Mouse (Mus musculus): ENCODE data around the gene Pold1. TPM values are rescaled to one million over a fixed set of nuclear protein-coding genes. Genes with fewer than 3 reads are reported as not detected.

Gene Pold1
- polyA plus RNA-seq, 1 experiment from 2014 or later, result 73.5 TPM

DNA sequence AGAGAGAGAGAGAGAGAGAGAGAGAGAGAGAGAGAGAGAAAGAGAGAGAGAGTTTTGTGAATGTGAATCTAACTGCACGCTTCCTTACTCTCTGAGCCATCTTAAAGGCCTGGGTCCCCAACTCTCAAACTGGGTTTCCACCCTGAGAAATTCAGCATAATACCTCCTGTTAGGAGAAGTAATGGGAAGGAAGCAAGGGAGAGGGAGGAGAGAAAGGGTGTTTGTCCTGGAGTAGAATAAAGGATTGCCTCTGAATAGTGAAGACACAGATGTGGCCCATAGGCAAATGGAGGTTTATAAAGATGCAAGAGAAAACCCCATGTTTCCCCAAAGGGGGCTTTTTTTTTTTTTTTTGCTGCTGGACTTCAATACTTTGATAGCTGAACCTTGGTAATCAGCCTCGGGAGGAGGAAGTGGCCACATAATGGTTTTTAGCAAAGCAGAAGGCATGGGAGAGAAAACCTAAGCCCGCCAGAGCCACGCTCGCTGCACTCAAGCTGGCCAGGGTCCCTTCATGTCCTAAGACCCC lies 24.4 kb upstream of the Pold1 start:
- H3K36me3 ChIP-seq, result no peaks in the 10 kb centered on the region
- H3K27ac ChIP-seq, result no peak overlapping the region
- ATAC-seq (ENCODE audit: low FRiP score), result no peak
- H3K4me3 ChIP-seq, result no peak overlapping the region
- WGBS, result 76% methylated on average over 5 of the region's 5 CpGs
- H3K27me3 ChIP-seq, result no peaks in the 10 kb centered on the region
- H3K4me2 ChIP-seq (replicated peaks), result no peak overlapping the region
- H3K4me1 ChIP-seq, result no peaks in the 10 kb centered on the region; the same call in 1 of the 2 replicates
- H3K9ac ChIP-seq, result no peak overlapping the region
- no peaks in the 10 kb centered on the region for H3K9me3 ChIP-seq (replicated peaks)

DNA sequence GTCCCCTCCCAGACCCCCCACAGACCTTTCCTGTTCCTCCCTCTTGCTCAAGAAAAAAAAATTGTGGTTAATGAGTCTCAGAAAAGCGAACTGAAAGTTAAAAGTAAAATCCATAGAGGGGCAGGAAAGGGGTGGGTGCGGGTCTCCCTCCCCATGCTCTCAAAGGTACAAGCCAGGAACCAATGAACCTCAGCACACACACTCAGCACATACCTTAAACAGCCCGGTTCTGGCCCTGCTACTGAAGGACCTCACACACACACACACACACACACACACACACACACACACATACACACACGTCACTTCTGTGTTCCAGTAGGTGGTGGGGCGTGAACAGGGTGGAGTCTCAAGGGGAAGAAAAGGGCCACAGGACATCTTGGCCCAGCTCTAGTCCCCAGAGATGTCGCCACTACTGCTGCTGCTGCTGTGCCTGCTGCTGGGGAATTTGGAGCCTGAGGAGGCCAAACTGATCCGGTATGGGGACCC lies 23.6 kb upstream of the Pold1 start, which contains the start of gene Napsa:
Gene Napsa, plus strand, starts transcription at position 168 of the 489 bp plus-strand sequence.
- H3K27ac ChIP-seq, result no peak within 1 kb of the TSS
- no peak for ATAC-seq (ENCODE audit: low FRiP score)
- H3K4me3 ChIP-seq, result no peak within 1 kb of the TSS

DNA sequence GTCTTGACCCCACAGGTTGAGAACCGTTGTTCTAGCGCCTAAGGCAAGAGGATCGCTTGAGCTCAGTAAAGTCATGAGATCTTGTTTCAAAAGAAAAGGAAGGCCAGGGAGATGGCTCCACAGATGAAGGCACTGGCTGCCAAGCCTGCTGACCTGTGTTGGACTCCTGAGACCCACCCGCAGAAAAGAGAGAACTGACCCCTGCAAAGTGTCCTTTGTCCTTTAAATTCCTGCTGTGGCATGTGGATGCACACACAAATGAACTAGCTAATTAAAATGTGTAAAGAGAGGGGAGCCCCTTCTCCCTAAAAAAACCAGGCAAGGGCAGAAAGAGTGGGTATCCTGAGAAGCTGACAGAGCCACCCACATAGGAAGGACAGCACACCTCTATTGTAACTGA lies 23.2 kb upstream of the Pold1 start:
- H3K9me3 ChIP-seq (replicated peaks), result no peaks in the 10 kb centered on the region
- H3K27me3 ChIP-seq, result no peaks in the 10 kb centered on the region
- no peak overlapping the region for H3K4me2 ChIP-seq (replicated peaks)
- no peaks in the 10 kb centered on the region; the same call in 1 of the 2 replicates for H3K4me1 ChIP-seq
- WGBS, result 30% methylated on average over 4 of the region's 4 CpGs
- no peaks in the 10 kb centered on the region for H3K36me3 ChIP-seq
- H3K4me3 ChIP-seq, result no peak overlapping the region
- no peak overlapping the region for H3K27ac ChIP-seq
- no peak for ATAC-seq (ENCODE audit: low FRiP score)
- H3K9ac ChIP-seq, result no peak overlapping the region

More for the DNA sequence above, 23.6 kb upstream of the Pold1 start, which contains the start of gene Napsa:
- no peaks in the 10 kb centered on the region for H3K27me3 ChIP-seq
- H3K9me3 ChIP-seq (replicated peaks), result no peaks in the 10 kb centered on the region
- 35% methylated on average over 7 of the region's 7 CpGs for whole genome bisulfite sequencing
- H3K9ac ChIP-seq, result no peak within 1 kb of the TSS
- H3K4me1 ChIP-seq, result no peaks in the 10 kb centered on the region; the same call in 1 of the 2 replicates
- no peak within 1 kb of the TSS for H3K4me2 ChIP-seq (replicated peaks)
- no peaks in the 10 kb centered on the region for H3K36me3 ChIP-seq

DNA sequence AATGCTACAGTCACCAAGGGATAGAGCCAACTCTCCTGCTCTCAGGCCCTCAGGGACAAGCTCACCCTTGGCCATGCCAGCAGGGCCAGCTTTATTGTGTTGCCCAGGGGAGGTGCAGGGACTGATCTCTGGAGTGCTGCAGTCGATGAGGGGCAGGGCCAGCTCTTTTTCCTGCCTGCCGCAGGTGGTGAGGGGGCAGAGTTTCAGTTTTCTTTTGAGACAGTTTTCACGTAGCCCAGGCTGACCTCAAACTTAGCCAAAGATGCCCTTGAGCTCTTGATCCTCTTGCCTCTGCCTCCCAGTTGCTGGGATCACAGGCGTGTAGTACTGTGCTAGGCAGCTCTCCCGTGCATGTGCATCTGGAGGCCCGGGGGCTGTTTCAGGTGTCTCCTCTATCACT lies 22.3 kb upstream of the Pold1 start:
- Histone ChIP-seq H3K9ac (no peak overlapping the region), H3K9me3 (replicated peaks) (no peaks in the 10 kb centered on the region), H3K4me3 (no peak overlapping the region), H3K27me3 (no peaks in the 10 kb centered on the region), H3K27ac (no peak overlapping the region), H3K4me2 (replicated peaks) (no peak overlapping the region), H3K4me1 (no peaks in the 10 kb centered on the region; the same call in 1 of the 2 replicates), H3K36me3 (no peaks in the 10 kb centered on the region)
- ATAC-seq (ENCODE audit: low FRiP score), result no peak
- 83% methylated on average over 6 of the region's 6 CpGs for WGBS

DNA sequence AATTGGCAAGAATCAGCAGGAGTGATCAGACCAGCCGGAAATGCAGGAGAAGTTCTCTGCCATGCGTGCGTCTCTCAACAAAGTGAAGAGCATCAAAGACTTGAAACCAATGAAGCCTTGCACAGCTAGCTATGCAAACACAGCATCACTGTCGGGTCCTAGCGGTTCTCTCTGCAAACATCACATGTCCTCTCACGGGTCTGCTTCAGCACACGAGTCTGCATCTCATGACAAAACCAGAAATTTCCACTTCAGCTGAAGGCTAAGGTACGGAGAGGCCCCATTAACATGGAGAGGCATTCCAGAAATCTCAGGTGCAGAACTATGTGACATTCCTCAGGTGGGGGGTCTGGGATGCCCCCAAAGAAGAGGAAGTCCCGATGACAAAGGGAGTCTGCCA lies 20.2 kb upstream of the Pold1 start:
- Histone ChIP-seq H3K27me3 (no peaks in the 10 kb centered on the region), H3K9me3 (replicated peaks) (no peaks in the 10 kb centered on the region), H3K27ac (no peak overlapping the region), H3K4me2 (replicated peaks) (no peak overlapping the region), H3K4me1 (no peaks in the 10 kb centered on the region; the same call in 1 of the 2 replicates), H3K4me3 (no peak overlapping the region), H3K9ac (no peak overlapping the region; the same call in 1 of the 2 replicates), H3K36me3 (no peaks in the 10 kb centered on the region)
- ATAC-seq (ENCODE audit: low FRiP score), result no peak
- WGBS, result 76% methylated on average over 9 of the region's 9 CpGs

DNA sequence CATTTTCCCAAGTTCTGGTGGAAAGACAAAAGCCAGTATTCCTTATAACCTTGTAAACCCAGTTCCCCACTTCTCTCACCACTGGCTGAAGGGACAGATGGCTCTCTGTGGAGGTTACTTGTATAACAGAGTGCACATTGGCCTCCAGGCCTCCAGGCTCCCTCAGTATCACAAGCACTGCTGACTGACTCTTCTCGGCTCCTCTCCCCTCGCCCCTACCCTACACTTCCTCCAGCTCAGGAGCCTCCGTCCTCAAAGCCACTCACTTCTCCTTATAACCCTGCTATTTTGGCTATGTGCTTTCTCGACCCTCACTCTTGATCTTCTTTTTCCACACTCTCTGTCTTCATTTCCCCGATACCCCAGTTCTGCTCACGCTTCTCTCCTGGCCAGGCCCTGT lies 16.8 kb upstream of the Pold1 start:
- no peaks in the 10 kb centered on the region; the same call in 1 of the 2 replicates for H3K27me3 ChIP-seq
- WGBS, result 76% methylated on average over 6 of the region's 6 CpGs
- H3K9ac ChIP-seq, result no peak overlapping the region
- no peaks in the 10 kb centered on the region for H3K4me1 ChIP-seq
- no peaks in the 10 kb centered on the region for H3K36me3 ChIP-seq
- H3K27ac ChIP-seq, result no peak overlapping the region
- no peaks in the 10 kb centered on the region for H3K9me3 ChIP-seq (replicated peaks)
- no peak overlapping the region for H3K4me2 ChIP-seq (replicated peaks)
- ATAC-seq (ENCODE audit: low FRiP score), result no peak
- no peak overlapping the region for H3K4me3 ChIP-seq

DNA sequence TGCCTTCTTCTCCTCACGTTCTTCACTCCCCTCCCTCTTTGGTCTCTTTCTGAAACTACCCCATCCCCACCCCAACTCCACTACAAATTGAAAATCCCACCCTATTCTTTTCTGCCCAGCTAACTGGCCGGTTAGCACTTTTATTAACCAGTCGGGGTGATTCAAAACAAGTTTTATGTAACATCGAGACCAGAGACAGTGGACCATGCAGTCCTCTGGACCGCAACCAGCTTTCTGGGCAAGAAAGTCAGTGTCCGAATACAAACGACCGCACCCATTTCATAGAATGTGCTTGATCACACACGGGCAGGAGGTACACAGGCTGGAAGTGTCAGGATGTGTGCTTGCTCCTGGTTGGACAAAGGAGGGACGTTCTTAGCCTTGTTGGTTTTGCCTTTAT lies 15.8 kb upstream of the Pold1 start:
- no peaks in the 10 kb centered on the region; the same call in 1 of the 2 replicates for H3K27me3 ChIP-seq
- no peak for ATAC-seq (ENCODE audit: low FRiP score)
- no peak overlapping the region for H3K4me3 ChIP-seq
- no peaks in the 10 kb centered on the region for H3K36me3 ChIP-seq
- no peak overlapping the region for H3K27ac ChIP-seq
- 89% methylated on average over 10 of the region's 10 CpGs for WGBS
- no peak overlapping the region for H3K9ac ChIP-seq
- H3K9me3 ChIP-seq (replicated peaks), result no peaks in the 10 kb centered on the region
- H3K4me2 ChIP-seq (replicated peaks), result no peak overlapping the region
- H3K4me1 ChIP-seq, result no peaks in the 10 kb centered on the region

DNA sequence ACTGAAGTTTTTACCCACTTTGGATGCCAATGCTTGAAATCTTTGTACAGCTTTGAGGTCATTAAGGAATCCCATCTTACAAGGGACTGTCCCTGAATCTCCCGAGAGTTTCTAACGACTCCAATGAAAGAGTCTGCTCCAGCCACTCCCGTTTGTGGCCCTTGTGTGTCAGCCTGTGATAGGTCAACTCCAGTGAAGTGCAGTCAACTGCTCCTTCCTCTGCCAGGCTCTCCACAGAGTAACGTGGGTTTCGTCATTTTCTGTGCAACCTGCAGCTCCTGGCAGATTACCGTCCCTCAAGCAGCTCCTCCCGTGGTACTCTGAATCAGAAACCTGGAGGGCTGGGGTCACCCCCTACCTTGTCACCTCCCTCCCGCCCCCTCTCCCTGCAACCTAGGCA lies 14.6 kb upstream of the Pold1 start:
- 53% methylated on average over 8 of the region's 8 CpGs for WGBS
- no peak for ATAC-seq (ENCODE audit: low FRiP score)
- Histone ChIP-seq H3K4me3 (no peak overlapping the region), H3K27ac (no peak overlapping the region), H3K4me2 (replicated peaks) (no peak overlapping the region), H3K36me3 (no peaks in the 10 kb centered on the region), H3K9me3 (replicated peaks) (no peaks in the 10 kb centered on the region), H3K9ac (no peak overlapping the region), H3K27me3 (no peaks in the 10 kb centered on the region; the same call in 1 of the 2 replicates), H3K4me1 (no peaks in the 10 kb centered on the region)

DNA sequence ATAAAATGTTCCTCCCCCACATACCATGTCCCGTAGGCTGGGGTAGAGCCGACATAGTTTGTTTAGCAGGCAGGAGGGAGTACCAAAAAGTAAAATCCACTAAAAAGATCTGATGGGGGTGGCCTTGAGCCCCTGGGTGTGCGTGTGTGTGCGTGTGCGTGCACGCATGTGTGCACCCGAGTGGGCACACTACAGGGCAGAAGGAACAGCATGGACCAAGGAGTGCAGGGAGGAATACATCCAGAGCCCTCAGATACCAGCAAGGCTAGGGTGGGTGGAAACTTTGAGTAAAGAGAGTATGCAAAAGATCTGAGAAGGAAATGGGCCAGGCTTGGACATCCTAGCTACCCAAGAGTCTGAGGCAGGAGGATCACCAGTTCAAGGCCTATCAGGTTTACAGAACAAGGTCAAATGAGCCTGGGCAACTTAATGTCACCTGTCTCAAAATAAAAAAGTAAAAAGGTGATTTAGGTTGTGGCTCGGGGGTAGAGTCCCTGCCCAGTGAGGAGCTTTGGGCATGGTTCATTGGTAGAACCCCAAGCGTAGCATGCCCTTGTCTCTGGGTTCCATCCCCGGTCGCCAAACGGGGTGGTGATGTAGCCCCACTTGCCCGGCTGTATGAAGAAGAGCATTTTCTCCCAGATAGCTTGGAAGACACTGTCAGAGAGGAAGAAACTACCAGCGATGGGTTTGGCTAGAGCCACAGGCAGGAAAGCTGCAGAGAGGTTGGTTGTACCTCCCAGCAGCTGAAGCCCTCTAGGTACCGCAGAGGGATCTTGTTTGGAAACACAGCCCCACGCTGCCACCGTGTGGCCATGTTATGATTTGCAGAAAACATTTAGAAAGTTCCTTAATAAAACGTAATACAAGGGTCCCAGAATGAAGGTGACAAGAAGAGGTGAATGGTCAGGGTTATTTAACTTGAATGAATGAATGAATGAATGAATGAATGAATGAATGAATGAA lies 12.1 kb upstream of the Pold1 start:
- Histone ChIP-seq H3K4me2 (replicated peaks) (no peak overlapping the region), H3K9me3 (replicated peaks) (no peaks in the 10 kb centered on the region), H3K4me3 (no peak overlapping the region), H3K36me3 (no peaks in the 10 kb centered on the region), H3K4me1 (no peaks in the 10 kb centered on the region), H3K9ac (no peak overlapping the region), H3K27ac (no peak overlapping the region), H3K27me3 (peaks cover 9% of the 10 kb centered on the region)
- ATAC-seq (ENCODE audit: low FRiP score), result peak; percentile 58; the same call in 1 of the 2 replicates
- 54% methylated on average over 18 of the region's 18 CpGs for WGBS

DNA sequence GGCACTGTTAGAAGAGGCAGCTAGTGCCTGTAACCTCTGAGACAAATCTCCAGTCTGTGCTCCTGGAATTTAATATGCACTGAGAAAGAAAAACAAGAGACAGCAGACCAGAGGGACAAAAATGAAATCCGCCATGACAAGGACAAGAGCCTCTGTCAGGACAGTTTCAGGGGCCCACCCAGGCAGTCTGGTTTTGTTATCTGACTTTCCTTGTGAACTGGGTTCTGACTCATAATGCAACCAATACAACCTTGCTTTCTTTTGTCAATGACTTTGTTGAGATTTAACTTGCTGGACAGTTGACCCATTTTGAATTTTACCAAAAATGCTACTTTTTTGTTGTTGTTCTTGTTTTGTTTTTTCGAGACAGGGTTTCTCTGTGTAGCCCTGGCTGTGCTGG lies 9.0 kb upstream of the Pold1 start:
- H3K4me1 ChIP-seq, result peaks cover 8% of the 10 kb centered on the region
- 76% methylated on average over 2 of the region's 2 CpGs for WGBS
- no peak for ATAC-seq (ENCODE audit: low FRiP score)
- H3K9ac ChIP-seq, result no peak overlapping the region
- no peaks in the 10 kb centered on the region for H3K36me3 ChIP-seq
- no peaks in the 10 kb centered on the region for H3K9me3 ChIP-seq (replicated peaks)
- peaks cover 10% of the 10 kb centered on the region for H3K27me3 ChIP-seq
- H3K4me3 ChIP-seq, result no peak overlapping the region
- H3K4me2 ChIP-seq (replicated peaks), result no peak overlapping the region
- H3K27ac ChIP-seq, result no peak overlapping the region

DNA sequence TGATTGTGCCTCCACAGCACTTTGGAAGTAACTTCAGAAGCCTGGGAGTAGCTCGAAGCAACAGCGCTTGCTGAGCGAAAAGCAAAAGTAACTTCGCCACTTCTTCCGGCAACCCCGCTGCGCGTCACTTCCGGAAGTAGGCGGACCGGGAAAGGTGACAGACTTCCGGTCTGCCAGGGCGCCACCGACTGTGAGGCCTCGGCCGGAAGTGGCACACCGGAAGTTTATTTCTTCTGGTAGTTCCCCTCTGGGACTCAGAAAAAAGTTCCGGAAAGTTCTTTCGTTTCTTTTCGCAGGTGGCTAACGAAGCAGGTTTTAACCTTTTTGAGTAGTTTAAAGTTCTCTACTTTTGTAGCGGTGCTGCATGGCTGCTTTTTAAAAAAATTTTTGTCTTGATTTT lies 5.2 kb upstream of the Pold1 start, which contains the start of gene Nr1h2:
Gene Nr1h2, minus strand, starts transcription at position 126 of the 400 bp plus-strand sequence.
- Histone ChIP-seq H3K27me3 (peaks cover 10% of the 10 kb centered on the region), H3K4me2 (replicated peaks) (peak within 1 kb of the TSS; percentile 68), H3K36me3 (peaks cover 30% of the 10 kb centered on the region), H3K9me3 (replicated peaks) (no peaks in the 10 kb centered on the region), H3K4me3 (peak within 1 kb of the TSS; percentile 85), H3K9ac (peak within 1 kb of the TSS; percentile 62), H3K27ac (peak within 1 kb of the TSS; percentile 89), H3K4me1 (peaks cover 10% of the 10 kb centered on the region)
- under 1% methylated on average over 22 of the region's 22 CpGs for WGBS
- ATAC-seq (ENCODE audit: low FRiP score), result peak; percentile 82

DNA sequence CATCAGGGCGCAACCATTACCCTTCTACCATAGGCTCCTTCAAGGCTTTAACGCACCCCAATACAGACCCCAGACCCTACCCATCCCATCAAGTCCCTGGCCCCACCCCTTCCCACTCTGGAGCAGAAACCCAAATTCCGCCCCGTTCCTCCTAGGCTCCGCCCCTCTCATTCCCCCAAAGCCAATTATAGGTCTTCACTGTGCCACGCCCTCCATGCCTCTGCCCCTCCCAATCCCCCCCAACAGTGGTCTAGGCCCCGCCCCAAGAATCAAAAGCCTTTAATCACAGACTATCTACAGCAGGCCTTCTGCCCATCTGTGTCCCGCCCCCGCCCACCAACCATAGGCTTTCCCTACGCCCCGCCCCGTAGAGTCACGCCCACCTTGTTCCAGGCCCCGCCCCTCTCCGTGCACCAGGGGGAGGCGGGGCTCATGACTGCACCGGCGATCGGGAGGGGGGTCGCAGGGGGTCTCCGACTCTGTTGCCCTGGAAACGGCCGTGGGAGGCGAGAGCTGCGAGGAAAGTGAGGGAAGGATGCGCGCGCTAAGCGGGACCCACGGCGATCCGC lies 4.6 kb upstream of the Pold1 start:
- H3K9ac ChIP-seq, result peak overlapping the region; percentile 62
- H3K27me3 ChIP-seq, result peaks cover 10% of the 10 kb centered on the region
- peaks cover 11% of the 10 kb centered on the region for H3K4me1 ChIP-seq
- H3K9me3 ChIP-seq (replicated peaks), result no peaks in the 10 kb centered on the region
- H3K4me3 ChIP-seq, result peak overlapping the region; percentile 85
- H3K4me2 ChIP-seq (replicated peaks), result peak overlapping the region; percentile 68
- peak; percentile 77 for ATAC-seq (ENCODE audit: low FRiP score)
- peaks cover 30% of the 10 kb centered on the region for H3K36me3 ChIP-seq
- WGBS, result 2% methylated on average over 32 of the region's 32 CpGs
- H3K27ac ChIP-seq, result peak overlapping the region; percentile 89
